Mouse (Mus musculus) adrenal gland, postnatal 4 days (tissue): Measurements from ENCODE around the gene Aff1. TPM values are rescaled to one million over a fixed set of nuclear protein-coding genes. Genes with fewer than 3 reads are reported as not detected.

ENCODE experiments used
- DNase-seq, 2 experiments: peaks; one replicate each; pipeline ENCODE4 v3.0.0; 2021 to 2022; ENCODE audit warnings: low spot score in 2 of 2, mixed read lengths in 2 of 2
- total RNA-seq, 2 experiments: library from RNA; stranded (reverse); gene quantifications; 2 replicates each; pipeline ENCODE4 v1.2.3; 2021

The Aff1 gene
- total RNA-seq, 2 experiments from 2014 or later, result 37.5 to 43.3 TPM

- DNase-seq, result peak in 1 of 2 experiments; percentile 8
Observed at GRCm38 (mm10) chr5:103692531-103693040, 412 bp downstream of the Aff1 start.

DNA sequence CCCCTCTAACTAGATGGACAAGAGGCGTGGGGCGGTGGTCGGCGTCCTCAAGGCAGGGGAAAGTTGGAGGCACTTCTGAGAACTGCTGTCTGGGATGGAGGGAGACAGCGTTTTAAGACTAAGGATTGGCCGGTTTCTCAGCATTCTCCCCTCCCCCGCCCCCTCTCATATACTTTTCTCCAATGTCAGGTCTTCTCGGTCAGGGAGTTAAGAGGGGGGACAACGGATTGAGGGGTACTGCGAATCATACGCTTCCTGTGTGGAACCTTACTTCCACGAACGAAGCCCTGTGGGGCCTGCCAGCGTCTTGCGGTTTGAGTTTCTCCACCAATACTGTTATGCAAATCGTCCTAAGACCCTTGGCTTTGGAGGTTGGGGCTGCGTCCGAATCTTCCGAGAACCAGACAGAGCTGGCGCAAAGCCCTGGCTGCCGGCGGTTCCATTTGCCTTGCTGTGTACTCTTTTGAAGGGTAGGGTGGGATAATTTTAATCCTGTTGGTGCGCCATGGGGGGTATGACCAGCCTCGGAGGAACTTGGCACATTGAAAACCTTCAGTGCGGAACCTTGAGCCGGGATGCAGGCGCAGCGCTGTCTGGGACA lies 967 bp downstream of the Aff1 start:
- no peak for DNase-seq

DNA sequence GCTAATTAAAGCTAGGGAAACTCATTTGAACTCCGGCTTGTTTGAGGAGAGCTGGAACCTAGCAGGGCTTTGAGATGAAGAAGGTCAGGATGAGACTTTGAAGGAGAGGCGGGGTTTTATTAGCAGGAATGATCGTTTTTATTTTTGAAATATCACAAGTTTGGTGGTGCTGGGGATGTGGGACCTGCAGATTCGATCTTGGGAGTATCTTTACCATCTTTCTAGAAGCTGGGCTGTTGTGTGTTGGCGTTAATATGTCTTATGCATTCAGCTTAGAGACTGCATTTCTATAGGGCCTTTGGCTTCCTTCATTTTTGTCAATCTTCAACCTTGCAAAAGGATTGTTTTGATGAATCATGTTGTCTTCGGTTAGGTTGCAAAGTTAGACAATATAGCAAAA lies 1.9 kb downstream of the Aff1 start:
- DNase-seq, result no peak

- no peak for DNase-seq
Observed at GRCm38 (mm10) chr5:103697875-103698491, 5.8 kb downstream of the Aff1 start.

- DNase-seq, result no peak
Observed at GRCm38 (mm10) chr5:103698577-103698976, 6.4 kb downstream of the Aff1 start.

- no peak for DNase-seq
Observed at GRCm38 (mm10) chr5:103699537-103699936, 7.4 kb downstream of the Aff1 start.

GRCm38 (mm10) chr5:103700661-103701060 lies 8.5 kb downstream of the Aff1 start:
- no peak for DNase-seq

GRCm38 (mm10) chr5:103701466-103701865 lies 9.3 kb downstream of the Aff1 start:
- DNase-seq, result no peak

DNA sequence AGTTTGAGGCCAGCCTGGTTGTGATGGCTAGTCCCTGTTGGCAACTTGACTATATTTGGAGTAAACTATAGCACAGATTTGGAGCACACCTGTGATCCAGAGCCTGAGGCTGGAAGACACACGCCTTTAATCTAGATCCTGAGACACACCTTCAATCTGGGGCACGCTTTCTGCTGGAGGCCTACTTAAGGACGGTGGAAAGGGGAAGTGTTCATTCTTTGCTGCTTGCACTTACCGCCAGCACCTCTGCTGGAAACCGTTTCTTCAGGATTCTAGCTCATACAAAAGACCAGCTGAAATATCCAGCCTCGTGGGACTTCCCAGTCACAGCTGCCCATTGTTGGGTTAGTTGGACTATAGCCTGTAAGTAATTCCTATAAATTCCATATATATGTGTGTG lies 10.4 kb downstream of the Aff1 start:
- no peak for DNase-seq

DNA sequence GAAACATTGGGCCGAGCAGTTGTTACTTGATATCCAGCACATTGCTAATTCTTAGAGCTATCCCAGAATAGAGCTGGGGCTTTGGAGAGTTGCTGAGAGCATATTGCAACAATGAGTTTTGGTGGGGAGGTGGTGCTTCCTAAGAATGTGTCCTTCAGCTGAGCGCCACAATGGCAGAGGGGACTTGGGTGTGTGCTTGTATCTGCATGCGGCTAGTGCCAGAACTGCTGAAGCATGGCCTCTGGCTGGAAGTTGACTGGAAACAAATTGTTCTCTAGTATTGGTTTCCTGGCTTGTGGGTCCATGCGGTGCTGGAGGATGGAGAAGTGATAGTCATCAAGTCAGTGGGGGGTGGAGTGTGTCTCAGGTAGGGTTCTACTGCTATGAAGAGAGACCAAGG lies 13.2 kb downstream of the Aff1 start:
- no peak for DNase-seq

- no peak for DNase-seq
Observed at GRCm38 (mm10) chr5:103705874-103706273, 13.7 kb downstream of the Aff1 start.

- DNase-seq, result no peak
Observed at GRCm38 (mm10) chr5:103709044-103709443, 16.9 kb downstream of the Aff1 start.

DNA sequence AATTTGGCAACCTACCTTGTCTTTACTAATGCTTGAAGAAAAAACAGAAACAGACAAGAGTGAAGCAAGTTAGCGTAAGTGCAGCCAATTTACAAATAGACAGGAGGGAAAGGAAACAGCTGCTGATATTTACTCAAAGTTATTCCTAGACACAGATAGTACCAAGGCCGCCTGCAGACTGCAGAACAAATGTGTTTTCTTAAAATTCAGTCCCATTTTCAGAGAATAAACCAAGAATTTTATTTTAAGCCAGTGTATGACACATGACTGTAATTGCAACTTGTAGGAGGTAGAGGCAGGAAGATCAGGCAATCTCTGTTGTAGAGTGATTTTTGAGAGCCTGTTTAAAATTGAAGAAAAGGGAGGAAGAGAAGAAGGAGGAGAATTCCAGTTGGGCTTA lies 19.7 kb downstream of the Aff1 start:
- no peak for DNase-seq

DNA sequence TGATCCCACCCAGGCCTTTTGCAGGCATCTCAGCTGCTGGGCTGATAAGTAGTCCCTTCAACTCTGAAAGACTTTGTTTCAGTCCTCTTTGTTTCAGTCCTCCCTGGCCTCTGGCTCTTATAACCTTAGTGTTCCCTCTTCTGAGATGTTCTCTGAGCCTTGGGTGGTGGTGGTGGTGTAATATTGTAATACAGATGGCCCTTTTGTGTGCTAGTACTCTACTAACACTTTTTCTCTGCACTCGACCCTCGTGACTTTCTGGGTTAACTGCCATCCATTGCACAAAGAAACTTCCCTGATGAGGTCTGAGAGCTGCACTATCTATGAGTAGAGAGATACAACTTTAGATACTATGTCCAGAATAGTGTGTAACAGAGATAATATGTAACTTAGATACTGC lies 21.2 kb downstream of the Aff1 start:
- DNase-seq, result no peak

DNA sequence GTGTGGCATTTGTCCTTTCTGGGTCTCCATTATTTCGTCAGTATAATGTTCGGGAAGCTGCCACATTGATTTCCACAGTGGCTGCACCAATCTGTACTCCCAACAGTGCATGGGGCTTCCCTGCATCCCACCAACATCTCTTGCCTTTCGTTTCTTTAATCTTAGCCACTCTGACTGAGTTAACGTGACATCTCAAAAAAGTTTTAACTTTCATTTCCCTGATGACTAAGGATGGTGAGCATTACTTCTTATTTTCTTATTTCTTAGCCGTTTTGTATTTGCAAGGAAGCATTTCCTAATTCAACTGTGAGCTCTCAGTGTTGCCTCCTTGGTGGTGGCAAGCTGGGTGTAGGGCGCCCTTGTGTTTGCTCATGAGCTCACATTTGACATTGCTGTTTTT lies 22.8 kb downstream of the Aff1 start:
- no peak for DNase-seq

DNA sequence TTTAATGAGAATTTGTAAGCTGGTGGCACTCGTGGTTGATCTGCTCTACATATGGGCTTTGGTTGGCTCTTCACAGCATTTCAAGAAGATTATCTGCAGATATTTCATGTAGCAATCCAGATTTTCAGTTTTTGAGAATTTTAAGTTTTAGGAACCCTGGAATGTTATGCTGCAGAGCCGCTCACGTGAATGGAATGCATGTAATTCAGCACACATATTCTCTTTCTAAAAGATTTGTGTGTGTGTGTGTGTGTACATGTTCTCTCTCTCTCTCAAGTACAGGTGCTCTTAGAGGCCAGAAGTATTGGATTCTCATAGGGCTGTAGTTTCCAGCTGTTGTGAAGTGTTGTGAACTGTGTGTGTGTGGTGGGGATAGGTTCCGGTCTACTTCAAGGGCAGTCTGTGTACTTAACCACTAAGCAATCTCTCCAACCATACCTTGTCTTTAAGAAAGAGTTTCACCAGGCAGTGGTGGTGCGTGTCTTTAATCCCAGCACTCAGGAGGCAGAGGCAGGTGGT lies 24.7 kb downstream of the Aff1 start:
- no peak for DNase-seq

GRCm38 (mm10) chr5:103719131-103719530 lies 27.0 kb downstream of the Aff1 start:
- no peak for DNase-seq

DNA sequence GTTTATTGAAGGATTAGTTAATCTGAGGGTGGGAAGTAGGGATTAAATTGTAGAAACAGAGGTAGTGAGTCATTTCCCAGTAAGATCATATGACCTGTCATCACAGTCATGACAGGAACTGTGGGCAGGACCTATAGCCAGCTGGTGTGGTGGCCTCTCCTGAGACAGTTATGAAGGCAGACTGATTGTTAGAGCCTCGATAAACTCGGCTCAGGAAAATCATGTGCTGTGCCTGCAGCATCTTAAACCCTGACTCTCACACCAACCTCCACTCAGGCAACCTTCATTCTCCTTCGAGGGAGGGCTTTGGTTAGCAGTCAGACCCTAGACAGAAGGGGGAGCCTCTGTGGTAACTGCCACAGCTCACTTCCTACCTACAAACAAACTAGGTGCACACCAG lies 27.7 kb downstream of the Aff1 start:
- no peak for DNase-seq

DNA sequence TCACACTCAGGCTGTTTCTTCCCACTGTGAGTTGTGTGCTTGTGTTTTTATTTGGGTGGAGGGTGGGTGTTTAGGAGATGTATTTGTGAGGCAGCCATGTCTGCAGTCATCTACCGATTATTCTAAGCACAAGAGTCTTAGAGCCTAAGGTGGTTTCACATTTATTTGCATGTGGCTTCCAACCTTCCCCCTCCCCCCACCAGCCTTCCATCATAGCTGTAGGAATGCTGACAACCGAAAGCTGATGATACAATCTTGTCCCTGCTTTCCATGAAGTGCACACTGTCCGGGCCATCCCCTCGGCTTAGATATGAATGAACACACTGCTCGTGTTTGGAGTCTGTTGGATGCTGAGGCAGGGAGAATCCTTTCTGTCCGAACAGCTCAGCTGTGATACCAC lies 28.8 kb downstream of the Aff1 start:
- DNase-seq, result no peak

DNA sequence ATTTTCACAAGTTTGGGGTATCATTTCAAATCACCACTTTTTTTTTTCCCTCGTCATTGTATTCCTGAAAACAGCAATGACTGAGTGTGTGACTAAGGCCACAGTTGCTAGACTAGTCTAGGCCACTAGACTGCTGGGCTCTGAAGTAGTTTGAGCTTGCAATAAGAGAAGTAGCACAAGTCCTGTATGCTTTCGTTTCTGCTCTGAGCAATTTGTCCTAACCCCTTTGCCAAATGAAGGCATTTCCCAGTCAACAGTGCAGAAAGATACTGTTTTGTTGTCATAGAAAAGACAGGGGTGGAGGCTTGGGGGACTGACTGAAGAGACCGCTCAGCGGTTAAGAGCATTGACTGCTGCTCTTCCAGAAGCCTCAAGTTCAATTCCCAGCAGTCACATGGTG lies 29.3 kb downstream of the Aff1 start:
- DNase-seq, result no peak

- DNase-seq, result no peak
Observed at GRCm38 (mm10) chr5:103722721-103723120, 30.5 kb downstream of the Aff1 start.

DNA sequence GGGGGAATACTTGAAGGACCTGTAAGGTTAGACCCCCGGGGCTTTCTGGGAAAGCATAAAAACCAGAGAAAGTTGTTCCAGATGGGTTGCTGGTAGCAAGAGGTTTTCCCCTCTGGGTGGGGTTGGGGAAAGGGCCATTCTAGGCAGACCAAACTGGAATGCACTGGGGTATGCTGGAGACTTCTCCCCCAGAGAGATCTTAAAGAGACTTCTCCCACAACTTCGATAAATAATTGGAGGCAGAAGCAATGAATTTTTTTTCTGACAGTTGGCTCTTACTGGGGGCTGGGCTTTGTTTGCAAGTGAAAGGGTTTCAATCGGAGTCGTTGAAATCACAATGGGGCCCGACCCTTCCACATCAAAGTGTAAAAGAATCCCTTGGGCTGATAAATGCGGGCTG lies 32.2 kb downstream of the Aff1 start:
- no peak for DNase-seq

GRCm38 (mm10) chr5:103724823-103725222 lies 32.6 kb downstream of the Aff1 start:
- DNase-seq, result no peak
